Mouse (Mus musculus) layer of hippocampus, adult 11-12 months (tissue): ENCODE measurements around the gene Rbm25.

Experiments
- DNase-seq: peaks from one replicate; pipeline ENCODE4 v3.0.0; 2022; ENCODE audit warnings: low spot score

Gene Rbm25

GRCm38 (mm10) chr12:83732225-83732624 is 101.2 kb downstream of the Rbm25 start:
- no peak for DNase-seq
